Mouse (Mus musculus) hindbrain, embryonic 14.5 days (tissue): ENCODE measurements around the gene Kctd21. TPM values are rescaled to one million over a fixed set of nuclear protein-coding genes. Genes with fewer than 3 reads are reported as not detected.

ENCODE experiments used
- ATAC-seq: fragments of 200-750 bp; cut with Nextera tagmentation; 2 replicates; pipeline ENCODE4 v1.8.0; 2017; ENCODE audit warnings: moderate number of reproducible peaks, mild to moderate bottlenecking, moderate TSS enrichment, moderate library complexity; ENCODE audit not compliant: low FRiP score
- DNase-seq: peaks from one replicate; pipeline ENCODE4 v3.0.0-alpha.2; 2015; ENCODE audit warnings: low spot score
- H3K27ac ChIP-seq: fragments of 300-500 bp; sonication (generic); 2 replicates; pipeline ENCODE4 v1.5.1; 2014; ENCODE audit warnings: mild to moderate bottlenecking, moderate library complexity
- H3K27me3 ChIP-seq: fragments of 300-500 bp; sonication (generic); 2 replicates; pipeline ENCODE4 v1.6.1; 2014; ENCODE audit warnings: mild to moderate bottlenecking, low read length, mixed read lengths; ENCODE audit not compliant: control insufficient read depth, insufficient read depth
- H3K36me3 ChIP-seq: fragments of 300-500 bp; sonication (generic); replicated peaks from 2 replicates; pipeline ENCODE4 v1.6.1; 2014; ENCODE audit not compliant: control insufficient read depth, insufficient read depth
- H3K4me1 ChIP-seq: fragments of 300-500 bp; sonication (generic); replicated peaks from 2 replicates; pipeline ENCODE4 v1.6.1; 2014; ENCODE audit warnings: antibody characterized with exemption, low read length, mixed read lengths; ENCODE audit not compliant: control insufficient read depth, insufficient read depth
- H3K4me2 ChIP-seq: fragments of 300-500 bp; sonication (generic); replicated peaks from 2 replicates; pipeline ENCODE4 v1.6.1; 2014; ENCODE audit warnings: mild to moderate bottlenecking, moderate library complexity
- H3K4me3 ChIP-seq: fragments of 300-500 bp; sonication (generic); replicated peaks from 2 replicates; pipeline ENCODE4 v1.5.1; 2014; ENCODE audit warnings: mild to moderate bottlenecking, low read length
- H3K9ac ChIP-seq: fragments of 300-500 bp; sonication (generic); 2 replicates; pipeline ENCODE4 v1.6.1; 2014
- H3K9me3 ChIP-seq: fragments of 300-500 bp; sonication (generic); 2 replicates; pipeline ENCODE4 v1.6.1; 2016; ENCODE audit warnings: low read length; ENCODE audit not compliant: control insufficient read depth
- WGBS: fragments of 180-500 bp; shearing (Covaris S2); extraction: QIAGEN DNeasy Blood & Tissue Kit; methylation state at CpG from one replicate; pipeline ENCODE4 v1.1.7; 2014; 5-methylcytosine and 5-hydroxymethylcytosine counted together
- polyA plus RNA-seq: library from polyadenylated mRNA; unstranded; fragments of >200 nt; fragmentation: Nextera tagmentation; extraction: Ambion mirVana; gene quantifications from 2 replicates; pipeline ENCODE4 v1.2.1, GENCODE M21; 2014

Kctd21 gene
- polyA plus RNA-seq, 1 experiment from 2014 or later: 7.1 TPM

DNA sequence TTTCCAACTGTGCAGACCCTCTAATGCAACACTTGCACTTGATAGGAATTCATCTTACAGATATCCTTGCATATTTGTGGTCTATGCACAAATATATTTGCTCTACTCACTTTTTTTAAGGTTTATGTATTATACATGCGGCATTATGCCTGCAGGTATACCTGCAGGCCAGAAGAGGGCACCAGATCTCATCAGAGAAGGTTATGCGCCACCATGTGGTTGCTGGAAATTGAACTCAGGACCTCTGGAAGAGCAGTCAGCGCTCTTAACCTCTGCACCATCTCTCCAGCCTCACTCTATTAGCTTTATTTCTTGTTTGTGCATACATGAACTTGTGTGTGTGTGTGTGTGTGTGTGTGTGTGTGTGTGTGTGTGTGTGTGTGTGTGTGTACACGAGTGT is 29.3 kb downstream of the Kctd21 start:
- whole genome bisulfite sequencing: 35% methylated on average over 4 of the region's 4 CpGs
- Histone ChIP-seq H3K36me3 (no peaks in the 10 kb centered on the region), H3K4me3 (no peak overlapping the region), H3K27ac (no peak overlapping the region), H3K27me3 (no peaks in the 10 kb centered on the region), H3K9me3 (no peaks in the 10 kb centered on the region), H3K9ac (no peak overlapping the region), H3K4me2 (no peak overlapping the region), H3K4me1 (no peaks in the 10 kb centered on the region)
- DNase-seq (no peak), ATAC-seq (no peak)

DNA sequence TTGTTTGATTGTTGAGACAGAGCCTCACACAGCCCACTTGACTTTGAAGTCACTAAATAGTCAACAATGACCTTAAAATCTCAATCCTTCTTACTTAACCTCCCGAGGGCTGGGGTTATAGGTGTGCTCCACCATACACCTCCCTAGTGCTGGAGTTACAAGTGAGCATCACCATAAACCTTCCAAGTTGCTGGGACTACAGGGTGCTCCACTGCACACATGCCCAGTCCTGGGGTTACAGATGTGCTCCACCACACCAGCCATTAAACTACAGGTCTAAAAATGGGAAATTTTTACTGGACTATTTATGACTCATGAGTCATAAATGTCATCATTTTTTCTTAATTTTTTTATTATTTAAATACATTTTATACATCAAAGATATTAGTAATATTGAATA is 33.8 kb downstream of the Kctd21 start:
- H3K4me1 ChIP-seq: peaks cover under 1% of the 10 kb centered on the region; the same call in 1 of the 2 replicates
- H3K4me3 ChIP-seq: no peak overlapping the region
- DNase-seq: no peak
- H3K9ac ChIP-seq: no peak overlapping the region
- H3K4me2 ChIP-seq: no peak overlapping the region
- H3K27me3 ChIP-seq: no peaks in the 10 kb centered on the region
- H3K9me3 ChIP-seq: no peaks in the 10 kb centered on the region
- no peak overlapping the region for H3K27ac ChIP-seq
- H3K36me3 ChIP-seq: no peaks in the 10 kb centered on the region
- no peak for ATAC-seq
- WGBS: 92% methylated on average over 1 of the region's 1 CpGs

DNA sequence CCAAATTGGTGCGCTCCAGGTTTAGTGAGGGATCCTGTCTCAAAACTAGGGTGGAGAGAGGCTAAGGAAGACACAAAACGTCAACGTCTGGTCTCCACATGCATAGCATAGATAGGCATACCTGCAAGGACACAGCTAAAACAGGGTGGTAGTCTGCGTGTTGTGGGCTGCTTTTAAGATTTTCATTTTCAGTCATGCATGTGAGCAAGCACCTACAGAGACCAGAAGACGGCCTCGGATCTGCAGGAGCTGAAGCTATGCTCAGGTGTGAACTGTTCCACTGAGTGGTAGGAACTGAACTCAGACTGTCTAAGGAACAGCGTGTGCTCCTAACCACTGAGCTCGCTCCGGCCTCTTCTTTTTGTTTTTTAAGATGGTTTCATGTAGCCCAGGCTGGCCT is 43.0 kb downstream of the Kctd21 start:
- no peak for DNase-seq
- H3K27me3 ChIP-seq: no peaks in the 10 kb centered on the region
- no peak for ATAC-seq
- no peaks in the 10 kb centered on the region for H3K9me3 ChIP-seq
- H3K4me2 ChIP-seq: no peak overlapping the region
- H3K4me3 ChIP-seq: no peak overlapping the region
- no peak overlapping the region for H3K27ac ChIP-seq
- no peak overlapping the region for H3K9ac ChIP-seq
- peaks cover 37% of the 10 kb centered on the region for H3K36me3 ChIP-seq
- 97% methylated on average over 9 of the region's 9 CpGs for WGBS
- H3K4me1 ChIP-seq: peaks cover 11% of the 10 kb centered on the region

GRCm38 (mm10) chr7:97375906-97376305 is 43.8 kb downstream of the Kctd21 start:
- Histone ChIP-seq H3K27me3 (no peaks in the 10 kb centered on the region), H3K4me1 (peaks cover 10% of the 10 kb centered on the region), H3K4me2 (no peak overlapping the region), H3K27ac (no peak overlapping the region), H3K36me3 (peaks cover 44% of the 10 kb centered on the region), H3K9me3 (no peaks in the 10 kb centered on the region), H3K4me3 (no peak overlapping the region), H3K9ac (no peak overlapping the region)
- DNase-seq: no peak
- 82% methylated on average over 2 of the region's 2 CpGs for WGBS
- ATAC-seq: no peak

- no peaks in the 10 kb centered on the region for H3K9me3 ChIP-seq
- no peak overlapping the region for H3K4me2 ChIP-seq
- H3K36me3 ChIP-seq: peaks cover 70% of the 10 kb centered on the region
- DNase-seq (no peak), ATAC-seq (no peak)
- no peak overlapping the region for H3K4me3 ChIP-seq
- no peaks in the 10 kb centered on the region for H3K27me3 ChIP-seq
- WGBS: 97% methylated on average over 5 of the region's 5 CpGs
- no peaks in the 10 kb centered on the region for H3K4me1 ChIP-seq
- no peak overlapping the region for H3K9ac ChIP-seq
- no peak overlapping the region for H3K27ac ChIP-seq
Observed at GRCm38 (mm10) chr7:97379304-97379703, 47.2 kb downstream of the Kctd21 start.

GRCm38 (mm10) chr7:97380500-97381123 is 48.5 kb downstream of the Kctd21 start:
- no peak overlapping the region for H3K9ac ChIP-seq
- H3K4me1 ChIP-seq: no peaks in the 10 kb centered on the region
- no peaks in the 10 kb centered on the region for H3K27me3 ChIP-seq
- H3K4me3 ChIP-seq: no peak overlapping the region
- ATAC-seq (no peak), DNase-seq (no peak)
- H3K9me3 ChIP-seq: no peaks in the 10 kb centered on the region
- H3K27ac ChIP-seq: no peak overlapping the region
- 93% methylated on average over 5 of the region's 5 CpGs for WGBS
- H3K4me2 ChIP-seq: no peak overlapping the region
- peaks cover 76% of the 10 kb centered on the region for H3K36me3 ChIP-seq

- no peak overlapping the region for H3K4me3 ChIP-seq
- no peaks in the 10 kb centered on the region for H3K27me3 ChIP-seq
- no peak overlapping the region for H3K9ac ChIP-seq
- H3K36me3 ChIP-seq: peaks cover 87% of the 10 kb centered on the region
- H3K4me1 ChIP-seq: no peaks in the 10 kb centered on the region
- H3K27ac ChIP-seq: no peak overlapping the region
- WGBS: 96% methylated on average over 8 of the region's 8 CpGs
- DNase-seq (no peak), ATAC-seq (no peak)
- no peaks in the 10 kb centered on the region for H3K9me3 ChIP-seq
- H3K4me2 ChIP-seq: no peak overlapping the region
Observed at GRCm38 (mm10) chr7:97382661-97383060, 50.5 kb downstream of the Kctd21 start.

GRCm38 (mm10) chr7:97383496-97384132 is 51.5 kb downstream of the Kctd21 start:
- H3K27ac ChIP-seq: no peak overlapping the region
- WGBS: 91% methylated on average over 10 of the region's 10 CpGs
- no peak overlapping the region for H3K9ac ChIP-seq
- ATAC-seq (no peak), DNase-seq (no peak)
- H3K4me2 ChIP-seq: no peak overlapping the region
- H3K4me3 ChIP-seq: no peak overlapping the region
- no peaks in the 10 kb centered on the region for H3K9me3 ChIP-seq
- H3K4me1 ChIP-seq: no peaks in the 10 kb centered on the region
- no peaks in the 10 kb centered on the region for H3K27me3 ChIP-seq
- H3K36me3 ChIP-seq: peaks cover 85% of the 10 kb centered on the region

DNA sequence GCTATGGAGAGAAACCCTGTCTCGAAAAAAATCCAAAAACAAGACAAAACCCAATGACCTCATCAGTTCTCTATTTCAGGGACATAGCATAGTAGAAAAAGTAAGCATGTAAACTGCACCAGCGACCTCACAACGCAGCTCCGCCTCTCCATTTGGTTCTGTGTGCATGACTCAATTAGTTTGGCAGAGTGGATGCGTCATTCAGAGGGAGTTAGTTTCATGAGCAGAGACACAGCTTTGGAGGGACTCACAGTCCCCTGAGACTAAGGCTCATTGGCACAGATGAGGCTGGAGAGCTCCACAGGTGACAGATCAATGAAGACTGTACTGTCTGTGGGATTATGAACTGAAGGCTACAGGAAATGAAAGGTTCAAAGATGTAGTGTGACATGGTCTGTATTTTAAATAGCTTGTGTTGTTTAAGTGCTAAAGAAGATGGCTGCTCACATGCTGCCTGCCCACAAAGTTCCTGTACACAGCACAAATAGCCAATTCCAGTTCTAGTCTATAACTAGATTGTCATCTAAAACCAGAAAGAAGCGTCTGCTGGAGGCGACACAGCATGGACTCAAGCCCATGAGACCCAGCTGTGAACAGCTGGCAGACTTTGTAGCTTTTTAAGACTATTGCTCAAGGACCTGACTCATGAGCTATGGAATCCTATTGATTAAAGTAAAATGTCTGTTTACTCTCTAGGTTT is 54.1 kb downstream of the Kctd21 start:
- Histone ChIP-seq H3K9ac (no peak overlapping the region), H3K27ac (no peak overlapping the region), H3K27me3 (no peaks in the 10 kb centered on the region), H3K9me3 (no peaks in the 10 kb centered on the region), H3K4me2 (no peak overlapping the region), H3K4me3 (no peak overlapping the region), H3K4me1 (no peaks in the 10 kb centered on the region), H3K36me3 (peaks cover 81% of the 10 kb centered on the region)
- DNase-seq (no peak), ATAC-seq (no peak)
- WGBS: 92% methylated on average over 7 of the region's 7 CpGs
